Mouse (Mus musculus) neural tube, embryonic 13.5 days (tissue): ENCODE results near the gene Nek8. TPM values are rescaled to one million over a fixed set of nuclear protein-coding genes. Genes with fewer than 3 reads are reported as not detected.
"Not testable (repeated sequence)": the region's sequence is repeated elsewhere in the genome, so short reads cannot be mapped to it uniquely, and the experiment has no call there.

Experiments used
- ATAC-seq: fragments of 200-750 bp; cut with Nextera tagmentation; 2 replicates; pipeline ENCODE4 v1.8.0; 2017; ENCODE audit warnings: low read depth, mild to moderate bottlenecking, moderate TSS enrichment, moderate library complexity
- H3K27ac ChIP-seq: fragments of 300-500 bp; sonication (generic); replicated peaks from 2 replicates; pipeline ENCODE4 v1.5.1; 2015; ENCODE audit warnings: moderate library complexity, mild to moderate bottlenecking, inconsistent platforms
- H3K27me3 ChIP-seq: fragments of 300-500 bp; sonication (generic); 2 replicates; pipeline ENCODE4 v1.6.1; 2015; ENCODE audit warnings: mild to moderate bottlenecking, inconsistent platforms
- H3K36me3 ChIP-seq: fragments of 300-500 bp; sonication (generic); 2 replicates; pipeline ENCODE4 v1.6.1; 2015; ENCODE audit warnings: mild to moderate bottlenecking, inconsistent platforms
- H3K4me1 ChIP-seq: fragments of 300-500 bp; sonication (generic); replicated peaks from 2 replicates; pipeline ENCODE4 v1.6.1; 2015; ENCODE audit warnings: inconsistent platforms
- H3K4me2 ChIP-seq: fragments of 300-500 bp; sonication (generic); 2 replicates; pipeline ENCODE4 v1.6.1; 2015; ENCODE audit warnings: inconsistent platforms, mild to moderate bottlenecking, moderate library complexity
- H3K4me3 ChIP-seq: fragments of 300-500 bp; sonication (generic); 2 replicates; pipeline ENCODE4 v1.5.1; 2015; ENCODE audit warnings: mild to moderate bottlenecking, inconsistent platforms
- H3K9ac ChIP-seq: fragments of 300-500 bp; sonication (generic); 2 replicates; pipeline ENCODE4 v1.6.1; 2015; ENCODE audit warnings: moderate library complexity, mild to moderate bottlenecking, inconsistent platforms
- H3K9me3 ChIP-seq: fragments of 300-500 bp; sonication (generic); 2 replicates; pipeline ENCODE4 v1.6.1; 2016; ENCODE audit warnings: inconsistent platforms
- WGBS: fragments of 180-500 bp; shearing (Covaris S2); methylation state at CpG from one replicate; pipeline ENCODE4 v1.1.7; 2015; 5-methylcytosine and 5-hydroxymethylcytosine counted together
- polyA plus RNA-seq: library from polyadenylated mRNA; unstranded; fragments of >200 nt; fragmentation: Nextera tagmentation; extraction: Ambion mirVana; gene quantifications from 2 replicates; pipeline ENCODE4 v1.2.1, GENCODE M21; 2015

Nek8 gene
- polyA plus RNA-seq, 1 experiment from 2014 or later, result 8.3 TPM

DNA sequence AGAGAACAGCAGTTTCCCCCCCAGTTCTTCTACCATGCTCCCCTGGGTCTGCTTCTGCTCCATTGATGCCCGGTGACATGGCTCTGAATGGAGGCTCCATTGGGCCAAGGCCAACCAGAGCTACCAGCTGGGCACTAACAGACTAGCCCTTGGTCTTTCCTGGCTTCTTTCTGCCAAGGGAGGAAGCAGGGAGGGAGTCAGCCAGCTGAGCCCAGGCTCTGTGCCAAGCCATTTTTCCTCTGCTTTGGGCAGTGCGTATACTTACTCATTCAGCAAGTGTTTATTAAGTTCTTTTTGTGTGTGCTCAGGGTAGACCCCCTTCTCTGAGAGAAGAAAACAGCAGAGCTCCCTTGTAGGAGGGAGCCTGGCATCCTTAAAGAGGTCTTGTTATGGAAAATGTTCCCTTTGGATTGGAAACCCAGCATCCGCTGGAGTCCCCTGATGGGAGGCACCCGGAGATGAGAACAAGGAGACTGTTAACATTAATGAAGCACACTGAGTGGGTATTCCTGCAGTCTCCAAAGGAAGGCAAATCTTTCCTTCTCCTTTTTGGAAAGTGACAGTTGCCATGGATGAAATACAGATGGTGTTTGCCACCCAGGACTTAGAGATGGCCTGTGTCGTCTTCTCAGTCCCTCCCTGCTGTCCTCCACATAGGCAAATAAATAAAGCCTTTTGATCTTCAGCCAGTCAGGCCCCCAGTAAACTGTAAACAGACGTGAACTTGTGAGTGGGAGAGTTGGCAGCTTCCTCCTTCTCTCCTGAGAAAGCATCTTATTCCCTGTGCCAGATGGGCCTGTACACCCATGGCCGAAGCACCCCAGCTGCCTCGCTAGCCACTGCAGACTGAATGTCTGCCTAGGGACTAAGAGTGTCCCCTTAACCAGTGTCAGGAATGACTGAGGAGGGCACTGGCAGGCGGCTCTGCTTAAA is 23.9 kb downstream of the Nek8 start:
- Histone ChIP-seq H3K27ac (peak overlapping the region; percentile 85), H3K4me1 (peaks cover 46% of the 10 kb centered on the region), H3K9ac (peak overlapping the region; percentile 35; the same call in 1 of the 2 replicates), H3K9me3 (no peaks in the 10 kb centered on the region), H3K36me3 (peaks cover 74% of the 10 kb centered on the region), H3K4me2 (peak overlapping the region; percentile 6; the same call in 1 of the 2 replicates), H3K27me3 (no peaks in the 10 kb centered on the region), H3K4me3 (no peak overlapping the region)
- ATAC-seq, result peak; percentile 75
- 35% methylated on average over 9 of the region's 9 CpGs for WGBS

DNA sequence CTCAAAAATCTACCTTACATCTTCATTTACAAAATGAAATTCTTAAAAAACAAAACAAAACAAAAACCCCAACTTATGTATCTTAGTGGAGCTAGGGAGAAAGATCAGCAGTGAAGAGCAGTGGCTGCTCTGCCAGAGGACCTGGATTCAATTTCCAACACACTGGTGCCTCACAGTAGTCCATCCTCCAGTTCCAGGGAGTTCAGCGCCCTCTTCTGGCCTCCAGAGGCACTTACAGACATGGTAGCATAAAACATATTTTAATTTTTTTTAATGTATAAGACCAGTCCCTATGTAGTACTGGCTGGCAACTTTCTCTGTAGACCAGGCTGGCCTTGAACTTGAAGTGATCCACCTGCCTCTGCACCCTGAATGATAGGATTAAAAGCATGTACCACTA is 25.3 kb downstream of the Nek8 start:
- peaks cover 73% of the 10 kb centered on the region for H3K36me3 ChIP-seq

DNA sequence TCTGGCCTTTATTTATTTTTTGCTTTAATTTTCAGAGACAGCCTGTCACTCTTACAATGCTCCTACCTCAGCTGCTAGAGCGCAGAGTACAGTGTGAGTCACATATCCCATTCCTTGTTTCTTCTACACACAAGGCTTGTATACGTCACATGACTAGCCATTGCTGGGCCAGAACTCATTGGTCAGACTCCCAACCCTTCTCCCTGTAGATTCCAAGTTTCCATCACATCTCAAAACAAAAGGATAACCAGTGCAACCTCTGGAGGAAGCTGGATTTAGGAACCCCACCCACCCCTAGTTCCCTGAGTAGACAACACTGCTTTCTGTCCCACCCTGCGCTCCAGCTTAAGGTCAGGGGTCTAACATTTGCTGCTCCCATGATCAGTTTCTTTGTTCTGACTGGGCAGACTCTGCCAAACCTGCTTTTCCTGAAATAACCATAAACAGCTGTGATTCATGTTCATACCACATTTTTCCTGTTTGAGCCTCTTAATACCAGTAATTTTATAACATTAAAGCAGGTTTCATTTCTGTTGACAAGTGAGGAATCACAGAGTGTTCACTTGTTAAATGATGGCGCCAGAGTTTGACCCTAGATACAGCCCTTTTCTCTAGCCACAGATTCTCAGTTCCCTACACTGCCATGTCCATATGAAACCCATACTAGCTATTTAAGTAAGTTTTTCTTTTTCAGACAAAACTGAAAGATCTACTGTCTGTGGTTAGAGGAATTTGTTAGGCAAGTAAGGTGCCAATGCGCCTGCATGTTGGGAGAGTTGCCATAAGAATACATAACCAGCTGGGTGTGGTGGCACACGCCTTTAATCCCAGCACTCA is 29.6 kb downstream of the Nek8 start:
- WGBS, result 93% methylated on average over 6 of the region's 6 CpGs

More for the DNA sequence above, 25.3 kb downstream of the Nek8 start:
- H3K9me3 ChIP-seq, result no peaks in the 10 kb centered on the region
- 17% methylated on average over 1 of the region's 1 CpGs for WGBS
- H3K27ac ChIP-seq, result no peak overlapping the region
- no peaks in the 10 kb centered on the region for H3K27me3 ChIP-seq
- no peak overlapping the region for H3K4me2 ChIP-seq
- ATAC-seq, result no peak
- no peak overlapping the region for H3K4me3 ChIP-seq
- H3K9ac ChIP-seq, result no peak overlapping the region
- H3K4me1 ChIP-seq, result peaks cover 36% of the 10 kb centered on the region

DNA sequence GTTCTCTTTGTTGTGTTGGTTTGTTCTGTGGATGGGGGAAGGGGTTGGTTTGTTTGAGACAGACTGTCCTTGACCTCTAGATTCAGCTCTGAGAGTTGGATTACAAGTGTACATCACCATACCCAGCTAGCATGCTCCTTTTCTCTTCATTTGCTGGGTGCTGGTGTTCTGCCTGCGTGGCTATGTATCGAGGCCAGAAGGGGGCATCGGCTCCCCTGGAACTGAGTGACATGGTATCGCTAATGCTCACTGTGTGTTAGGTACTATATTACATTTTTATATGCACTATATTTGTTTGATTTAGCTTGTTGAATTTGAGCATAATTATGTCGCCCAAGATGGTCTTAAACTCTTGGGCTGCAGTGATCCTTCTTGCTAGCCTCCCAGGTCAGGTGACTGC is 30.3 kb downstream of the Nek8 start:
- H3K9me3 ChIP-seq, result no peaks in the 10 kb centered on the region
- WGBS, result 96% methylated on average over 5 of the region's 5 CpGs
- H3K4me1 ChIP-seq, result 0 out of 2 replicates have a peak, but pooled peaks cover 3% of the 10 kb centered on the region
- 0 out of 2 replicates have a peak, but pooled peaks have one; percentile 17 for ATAC-seq
- no peak overlapping the region for H3K4me2 ChIP-seq
- H3K4me3 ChIP-seq, result no peak overlapping the region
- H3K9ac ChIP-seq, result no peak overlapping the region
- peaks cover 77% of the 10 kb centered on the region for H3K36me3 ChIP-seq
- no peaks in the 10 kb centered on the region for H3K27me3 ChIP-seq
- no peak overlapping the region for H3K27ac ChIP-seq

More for the DNA sequence above, 29.6 kb downstream of the Nek8 start:
- peaks cover 78% of the 10 kb centered on the region for H3K36me3 ChIP-seq
- H3K27me3 ChIP-seq, result no peaks in the 10 kb centered on the region
- no peak overlapping the region for H3K4me3 ChIP-seq
- no peak overlapping the region for H3K9ac ChIP-seq
- no peaks in the 10 kb centered on the region for H3K9me3 ChIP-seq
- H3K4me1 ChIP-seq, result peaks cover 5% of the 10 kb centered on the region
- no peak overlapping the region for H3K4me2 ChIP-seq
- ATAC-seq, result no peak
- H3K27ac ChIP-seq, result no peak overlapping the region

DNA sequence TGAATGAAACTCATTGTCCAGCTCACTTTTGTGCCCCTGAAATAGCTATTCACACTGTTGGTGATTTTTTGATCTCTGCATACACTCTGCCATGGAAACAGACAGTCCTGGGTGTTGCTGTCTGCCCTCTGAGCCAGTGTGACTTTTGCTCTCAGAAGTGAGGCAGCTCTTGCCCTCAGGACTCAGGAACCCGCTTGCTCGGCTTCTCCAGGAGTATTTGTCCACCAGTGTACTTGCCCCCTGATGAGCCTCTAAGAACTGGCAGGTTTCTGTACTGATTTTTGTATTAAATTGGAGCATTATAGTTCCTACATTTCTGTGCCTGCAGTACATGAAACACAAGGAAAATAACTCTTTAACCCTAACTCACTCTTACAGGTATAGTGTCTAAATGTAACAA is 33.0 kb downstream of the Nek8 start:
- Histone ChIP-seq H3K27me3 (no peaks in the 10 kb centered on the region), H3K9ac (no peak overlapping the region), H3K36me3 (peaks cover 53% of the 10 kb centered on the region), H3K4me1 (0 out of 2 replicates have a peak, but pooled peaks cover 3% of the 10 kb centered on the region), H3K27ac (no peak overlapping the region), H3K4me2 (no peak overlapping the region), H3K4me3 (no peak overlapping the region), H3K9me3 (no peaks in the 10 kb centered on the region)
- 78% methylated on average over 2 of the region's 2 CpGs for WGBS
- no peak for ATAC-seq

DNA sequence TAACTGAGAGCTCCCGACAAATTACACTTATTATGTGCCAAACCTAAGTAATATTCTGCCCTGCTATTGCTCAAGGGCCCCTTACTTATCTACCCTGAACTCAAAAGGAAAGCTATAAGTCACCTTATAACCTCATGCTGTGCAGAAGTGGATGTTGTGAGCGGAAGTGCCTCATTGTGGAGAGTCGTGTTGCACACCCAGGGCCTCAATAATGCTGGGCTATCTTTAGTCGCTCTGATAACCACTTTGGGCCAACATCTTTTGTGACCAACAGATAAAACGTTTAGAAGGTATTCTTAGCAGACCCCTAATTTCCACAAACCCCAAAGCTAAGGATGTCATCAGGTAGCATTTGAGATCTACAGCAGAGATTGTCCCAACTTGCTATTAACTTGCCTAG is 35.8 kb downstream of the Nek8 start:
- H3K27me3 ChIP-seq, result no peaks in the 10 kb centered on the region
- 84% methylated on average over 5 of the region's 5 CpGs for WGBS
- H3K4me3 ChIP-seq, result no peak overlapping the region
- no peak overlapping the region for H3K9ac ChIP-seq
- H3K4me1 ChIP-seq, result 0 out of 2 replicates have a peak, but pooled peaks cover 3% of the 10 kb centered on the region
- no peak overlapping the region for H3K4me2 ChIP-seq
- no peak overlapping the region for H3K27ac ChIP-seq
- H3K36me3 ChIP-seq, result peaks cover 29% of the 10 kb centered on the region
- no peaks in the 10 kb centered on the region for H3K9me3 ChIP-seq
- ATAC-seq, result no peak

DNA sequence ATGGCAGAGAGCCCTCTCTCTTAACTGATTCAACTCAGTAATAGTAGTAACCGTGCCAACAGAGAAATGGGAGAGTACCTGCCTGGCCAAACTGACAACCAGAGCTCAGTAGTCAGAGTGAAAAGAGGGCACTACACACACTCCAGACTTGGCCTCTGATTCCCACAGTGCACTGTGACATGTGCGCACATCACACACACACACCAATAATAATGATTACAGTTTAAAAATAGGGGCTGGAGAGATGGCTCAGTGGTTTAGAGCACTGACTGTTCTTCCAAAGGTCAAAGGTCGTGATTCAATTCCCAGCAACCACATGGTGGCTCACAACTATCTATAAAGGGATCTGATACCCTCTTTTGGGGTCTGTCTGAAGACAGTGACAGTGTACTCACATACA is 38.5 kb downstream of the Nek8 start:
- ATAC-seq, result no peak
- 90% methylated on average over 3 of the region's 3 CpGs for WGBS
- no peaks in the 10 kb centered on the region for H3K27me3 ChIP-seq

DNA sequence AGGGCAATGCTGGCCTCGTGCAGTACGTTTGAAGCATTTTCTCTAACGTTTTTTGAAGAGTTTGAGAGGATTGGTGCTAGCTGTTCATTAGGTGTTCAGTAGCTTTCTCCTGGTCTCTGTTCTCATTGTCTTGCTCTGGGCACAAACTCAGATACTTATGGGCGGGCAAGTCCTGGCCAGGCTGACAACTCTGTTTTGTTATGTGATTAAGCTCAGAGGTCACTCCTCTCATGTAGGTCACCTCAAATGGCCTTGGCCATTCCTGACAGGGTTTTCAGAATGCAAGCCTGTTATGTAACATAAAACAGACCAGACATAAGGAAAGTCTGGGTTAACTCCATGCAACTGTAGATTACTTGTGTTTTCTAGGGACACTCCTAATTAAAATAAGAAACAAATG is 38.9 kb downstream of the Nek8 start:
- Histone ChIP-seq H3K27ac (no peak overlapping the region), H3K4me3 (no peak overlapping the region), H3K36me3 (no peaks in the 10 kb centered on the region), H3K9me3 (no peaks in the 10 kb centered on the region), H3K9ac (no peak overlapping the region), H3K4me1 (peaks cover 11% of the 10 kb centered on the region), H3K4me2 (no peak overlapping the region), H3K27me3 (no peaks in the 10 kb centered on the region)
- ATAC-seq, result no peak
- 79% methylated on average over 4 of the region's 4 CpGs for whole genome bisulfite sequencing

More for the DNA sequence above, 38.5 kb downstream of the Nek8 start:
- Histone ChIP-seq H3K4me2 (no peak overlapping the region), H3K36me3 (peaks cover 2% of the 10 kb centered on the region; the same call in 1 of the 2 replicates), H3K9ac (no peak overlapping the region), H3K27ac (no peak overlapping the region), H3K9me3 (no peaks in the 10 kb centered on the region), H3K4me3 (no peak overlapping the region), H3K4me1 (peaks cover 9% of the 10 kb centered on the region)

DNA sequence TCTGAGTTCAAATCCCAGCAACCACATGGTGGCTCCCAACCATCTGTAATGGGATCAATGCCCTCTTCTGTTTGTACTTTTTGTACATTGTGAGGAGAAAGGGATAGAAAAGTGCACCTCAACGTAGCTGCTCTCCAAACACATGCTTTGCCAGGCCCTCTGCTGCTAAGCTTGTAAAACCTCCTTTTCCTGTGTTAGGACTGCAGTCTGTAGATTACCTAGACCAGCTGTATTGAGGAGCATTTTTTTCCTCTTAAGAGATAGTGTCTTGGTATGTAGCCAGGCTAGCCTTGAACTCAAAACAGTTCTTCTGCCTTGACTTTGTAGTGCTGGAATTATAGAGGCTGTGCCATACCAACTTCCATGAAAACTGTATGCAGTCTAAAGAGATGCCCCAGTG is 40.3 kb downstream of the Nek8 start:
- Histone ChIP-seq H3K4me3 (no peak overlapping the region), H3K9ac (no peak overlapping the region), H3K27me3 (no peaks in the 10 kb centered on the region), H3K9me3 (no peaks in the 10 kb centered on the region), H3K4me2 (no peak overlapping the region), H3K36me3 (no peaks in the 10 kb centered on the region), H3K4me1 (peaks cover 7% of the 10 kb centered on the region), H3K27ac (no peak overlapping the region)
- 91% methylated on average over 1 of the region's 1 CpGs for WGBS
- no peak for ATAC-seq

DNA sequence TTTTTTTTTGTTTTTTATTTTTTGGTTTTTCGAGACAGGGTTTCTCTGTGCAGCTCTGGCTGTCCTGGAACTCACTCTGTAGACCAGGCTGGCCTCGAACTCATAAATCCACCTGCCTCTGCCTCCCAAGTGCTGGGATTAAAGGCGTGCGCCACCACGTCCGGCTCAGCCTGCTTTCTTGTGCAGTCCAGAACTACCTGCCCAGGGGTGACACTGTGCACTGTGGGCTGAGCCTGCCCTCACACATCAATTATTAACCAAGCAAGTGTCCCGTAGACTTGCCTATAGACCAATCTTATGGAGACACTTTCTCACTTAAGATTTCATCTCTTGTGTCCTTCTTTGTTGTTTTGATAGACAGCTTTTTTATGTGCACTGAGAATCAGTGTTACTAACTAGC is 41.2 kb downstream of the Nek8 start:
- WGBS, result 88% methylated on average over 7 of the region's 7 CpGs
- not testable (repeated sequence) for H3K9me3 ChIP-seq, H3K9ac ChIP-seq, H3K4me1 ChIP-seq, H3K27ac ChIP-seq, H3K4me2 ChIP-seq, H3K27me3 ChIP-seq, ATAC-seq, H3K36me3 ChIP-seq, H3K4me3 ChIP-seq

DNA sequence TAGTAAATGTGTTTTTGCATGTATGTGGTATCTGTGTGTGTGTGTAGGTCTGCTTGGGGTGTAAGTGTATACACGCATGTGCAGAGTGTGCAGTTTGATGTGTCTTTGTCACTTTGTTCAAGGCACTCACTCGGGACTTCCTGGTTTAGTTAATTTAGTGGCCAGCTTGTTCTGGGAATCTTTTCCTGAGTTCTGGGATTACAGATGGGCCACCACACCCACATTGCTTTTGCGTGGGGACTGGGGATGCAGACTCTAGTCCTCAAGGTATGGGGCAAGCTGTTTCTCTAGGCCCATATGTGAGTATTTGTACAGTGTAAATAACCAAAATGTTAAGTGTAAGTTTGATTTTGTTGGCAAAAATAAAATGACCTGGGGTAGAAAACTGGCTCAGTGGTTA is 42.1 kb downstream of the Nek8 start:
- Histone ChIP-seq H3K9me3 (no peaks in the 10 kb centered on the region), H3K36me3 (no peaks in the 10 kb centered on the region), H3K27ac (no peak overlapping the region), H3K4me1 (peaks cover 14% of the 10 kb centered on the region), H3K4me3 (no peak overlapping the region), H3K9ac (no peak overlapping the region), H3K4me2 (no peak overlapping the region), H3K27me3 (no peaks in the 10 kb centered on the region)
- no peak for ATAC-seq
- 90% methylated on average over 3 of the region's 3 CpGs for WGBS

DNA sequence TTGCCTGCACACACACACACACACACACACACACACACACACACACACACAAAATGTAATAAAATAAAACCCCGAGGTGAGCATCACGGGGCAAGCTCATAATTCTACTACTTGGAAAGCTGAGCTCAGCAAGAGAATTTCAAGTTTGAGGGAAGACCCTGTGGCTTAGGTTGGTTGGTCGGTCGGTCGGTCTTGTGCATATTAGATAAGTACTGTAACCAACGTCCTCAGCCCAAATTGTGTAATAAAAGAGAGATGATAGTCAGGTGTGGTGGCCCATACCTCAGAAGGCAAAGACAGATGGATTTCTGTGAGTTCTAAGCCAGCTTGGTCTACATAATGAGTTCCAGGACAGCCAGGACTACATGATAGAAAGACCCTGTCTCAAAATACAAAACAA is 42.6 kb downstream of the Nek8 start:
- H3K36me3 ChIP-seq, result no peaks in the 10 kb centered on the region
- H3K9me3 ChIP-seq, result no peaks in the 10 kb centered on the region
- no peak overlapping the region for H3K9ac ChIP-seq
- WGBS, result 92% methylated on average over 6 of the region's 6 CpGs
- no peak overlapping the region for H3K4me2 ChIP-seq
- H3K4me3 ChIP-seq, result no peak overlapping the region
- no peak for ATAC-seq
- no peaks in the 10 kb centered on the region for H3K27me3 ChIP-seq
- no peak overlapping the region for H3K27ac ChIP-seq
- peaks cover 18% of the 10 kb centered on the region for H3K4me1 ChIP-seq
